ENCODE assay signal across 20 mouse cellular contexts in the genomic region with DNA sequence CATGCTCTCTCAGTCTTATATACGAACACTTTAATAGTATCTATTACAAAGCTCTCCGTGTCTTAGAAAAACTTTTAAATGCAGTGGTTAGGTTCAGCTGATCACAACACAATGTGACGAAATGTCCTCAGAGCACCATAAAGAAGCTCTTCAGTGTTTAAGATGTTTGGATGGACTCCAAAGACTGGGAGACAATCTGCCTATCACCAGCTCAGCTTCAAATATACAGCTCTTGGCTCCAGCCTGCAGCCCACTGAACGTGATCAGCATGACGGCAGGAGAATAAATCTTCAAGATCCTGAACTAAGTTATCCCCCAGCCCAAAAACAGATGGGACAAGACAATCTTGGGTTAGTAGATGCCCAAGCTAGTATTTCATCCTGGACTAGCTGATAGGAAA.
A peak's percentile ranks its signal among the peaks of the same experiment; 100 is the strongest.
DNase-seq lines count a peak whose midpoint lies in the region; ATAC-seq and TF ChIP-seq lines count a peak whose summit lies in the region.
"Had no signal": no experiment of that assay in that cellular context is flagged by ENCODE, and none has a peak within 500 bp of the region (broad histone marks: within the 10 kb centered on the region; RNA-seq: fewer than 3 reads in every experiment).

No protein-coding gene starts in this region.

- no peak overlapping the region for H3K4me3 ChIP-seq in embryonic facial prominence, embryonic 14.5 days (ENCODE audit: low read depth, low read length)
- no peak overlapping the region for H3K4me3 ChIP-seq in embryonic facial prominence, embryonic 10.5 days
- H3K4me3 ChIP-seq in limb, embryonic 14.5 days (replicated peaks; ENCODE audit: low read length), result no peak overlapping the region
- no peak overlapping the region for H3K4me3 ChIP-seq in limb, embryonic 10.5 days
- no peak overlapping the region for H3K4me3 ChIP-seq in midbrain, embryonic 11.5 days (ENCODE audit: low read depth, low read length)
- H3K4me3 ChIP-seq in midbrain, embryonic 16.5 days (ENCODE audit: low read depth, low read length), result no peak overlapping the region
- H3K4me3 ChIP-seq: embryonic facial prominence, embryonic 12.5 days; forebrain, embryonic 13.5 days; heart, embryonic 13.5 days; hindbrain, embryonic 15.5 days had no signal

- H3K27me3 ChIP-seq in embryonic facial prominence, embryonic 14.5 days (replicated peaks; ENCODE audit: control insufficient read depth, insufficient read depth, low read length), result no peaks in the 10 kb centered on the region
- no peaks in the 10 kb centered on the region for H3K27me3 ChIP-seq in embryonic facial prominence, embryonic 10.5 days (replicated peaks; ENCODE audit: low read depth, poor library complexity, severe bottlenecking)
- no peaks in the 10 kb centered on the region for H3K27me3 ChIP-seq in limb, embryonic 14.5 days (ENCODE audit: control insufficient read depth, insufficient read depth, low read length)
- no peaks in the 10 kb centered on the region for H3K27me3 ChIP-seq in limb, embryonic 10.5 days (ENCODE audit: low read depth, poor library complexity, severe bottlenecking)
- H3K27me3 ChIP-seq in midbrain, embryonic 11.5 days (ENCODE audit: control insufficient read depth, insufficient read depth, low read length), result no peaks in the 10 kb centered on the region
- no peaks in the 10 kb centered on the region for H3K27me3 ChIP-seq in midbrain, embryonic 16.5 days (ENCODE audit: control insufficient read depth, insufficient read depth, low read depth, low read length)
- H3K27me3 ChIP-seq: embryonic facial prominence, embryonic 12.5 days; forebrain, embryonic 13.5 days; heart, embryonic 13.5 days; hindbrain, embryonic 15.5 days had no signal

- no peaks in the 10 kb centered on the region for H3K9me3 ChIP-seq in embryonic facial prominence, embryonic 14.5 days (ENCODE audit: control insufficient read depth, low read length)
- H3K9me3 ChIP-seq in embryonic facial prominence, embryonic 10.5 days, result no peaks in the 10 kb centered on the region
- H3K9me3 ChIP-seq in limb, embryonic 14.5 days (ENCODE audit: control insufficient read depth, low read length), result no peaks in the 10 kb centered on the region
- H3K9me3 ChIP-seq in limb, embryonic 10.5 days (replicated peaks), result no peaks in the 10 kb centered on the region
- H3K9me3 ChIP-seq in midbrain, embryonic 11.5 days (ENCODE audit: control insufficient read depth, low read length), result no peaks in the 10 kb centered on the region
- no peaks in the 10 kb centered on the region for H3K9me3 ChIP-seq in midbrain, embryonic 16.5 days (replicated peaks; ENCODE audit: control insufficient read depth, low read length, poor library complexity, severe bottlenecking)
- H3K9me3 ChIP-seq: embryonic facial prominence, embryonic 12.5 days; forebrain, embryonic 13.5 days; G1E; heart, embryonic 13.5 days; hindbrain, embryonic 15.5 days had no signal

- no peak overlapping the region for H3K9ac ChIP-seq in embryonic facial prominence, embryonic 14.5 days (ENCODE audit: low read depth, low read length)
- H3K9ac ChIP-seq in limb, embryonic 14.5 days (ENCODE audit: low read depth, low read length, severe bottlenecking), result no peak overlapping the region
- no peak overlapping the region for H3K9ac ChIP-seq in midbrain, embryonic 11.5 days (ENCODE audit: low read length)
- H3K9ac ChIP-seq in midbrain, embryonic 16.5 days (ENCODE audit: low read depth, low read length), result no peak overlapping the region
- H3K9ac ChIP-seq: embryonic facial prominence, embryonic 12.5 days; forebrain, embryonic 13.5 days; heart, embryonic 13.5 days; hindbrain, embryonic 15.5 days had no signal

- 62% methylated on average over 5 of the region's 5 CpGs for WGBS in embryonic facial prominence, embryonic 14.5 days
- WGBS in embryonic facial prominence, embryonic 10.5 days, result 94% methylated on average over 5 of the region's 5 CpGs
- WGBS in limb, embryonic 14.5 days, result 65% methylated on average over 5 of the region's 5 CpGs
- WGBS in limb, embryonic 10.5 days, result 85% methylated on average over 5 of the region's 5 CpGs
- WGBS in midbrain, embryonic 11.5 days, result 93% methylated on average over 5 of the region's 5 CpGs
- WGBS in midbrain, embryonic 16.5 days, result 77% methylated on average over 5 of the region's 5 CpGs

- no peak for TF ChIP-seq POLR2A in limb, embryonic 14.5 days (IDR thresholded peaks at IDR 0.05; ENCODE audit: borderline replicate concordance, extremely low read depth, insufficient read depth, insufficient read length)
- no peak for TF ChIP-seq POLR2A in brain, embryonic 14.5 days (IDR thresholded peaks at IDR 0.05; ENCODE audit: borderline replicate concordance, extremely low read depth, insufficient read depth, insufficient read length, poor library complexity, severe bottlenecking)

- DNase-seq in embryonic facial prominence, embryonic 14.5 days (ENCODE audit: low spot score), result peak; percentile 49
- DNase-seq in embryonic facial prominence, embryonic 10.5 days (ENCODE audit: low spot score), result no peak
- DNase-seq in limb, embryonic 14.5 days (ENCODE audit: low spot score), result peak; percentile 17
- DNase-seq in limb, embryonic 10.5 days (ENCODE audit: low spot score), result no peak
- peak; percentile 69 for DNase-seq in midbrain, embryonic 11.5 days (ENCODE audit: low spot score, missing footprints)
- DNase-seq in brain, embryonic 14.5 days (ENCODE audit: low read depth), result peak; percentile 52
- DNase-seq: adrenal gland, adult 8-10 months; adrenal gland, postnatal 36 days; B cell, adult 2 months; cerebellum, adult 11 months; cerebellum, adult 8-10 months; embryo, embryonic 11 days; gastrocnemius, postnatal 36 days had no signal

- no peak for ATAC-seq in embryonic facial prominence, embryonic 14.5 days (ENCODE audit: low read depth)
- no peak for ATAC-seq in limb, embryonic 14.5 days (ENCODE audit: low FRiP score, low read depth)
- ATAC-seq in midbrain, embryonic 11.5 days (ENCODE audit: low FRiP score), result no peak
- ATAC-seq in midbrain, embryonic 16.5 days, result no peak
- ATAC-seq: CD4-positive, CD25-positive, alpha-beta regulatory T cell, adult 4 months; forebrain, embryonic 13.5 days had no signal

- no peaks in the 10 kb centered on the region for H3K4me1 ChIP-seq in embryonic facial prominence, embryonic 14.5 days (ENCODE audit: control insufficient read depth, insufficient read depth, low read length)
- peaks cover 6% of the 10 kb centered on the region; the same call in 1 of the 2 replicates for H3K4me1 ChIP-seq in embryonic facial prominence, embryonic 10.5 days
- H3K4me1 ChIP-seq in limb, embryonic 14.5 days (ENCODE audit: control insufficient read depth, insufficient read depth, low read length), result no peaks in the 10 kb centered on the region
- peaks cover 7% of the 10 kb centered on the region for H3K4me1 ChIP-seq in limb, embryonic 10.5 days
- no peaks in the 10 kb centered on the region for H3K4me1 ChIP-seq in midbrain, embryonic 11.5 days (ENCODE audit: control insufficient read depth, insufficient read depth, low read length)
- no peaks in the 10 kb centered on the region for H3K4me1 ChIP-seq in midbrain, embryonic 16.5 days (ENCODE audit: control insufficient read depth, insufficient read depth, low read length)
- H3K4me1 ChIP-seq: hindbrain, embryonic 15.5 days had no signal

- no peak for TF ChIP-seq CTCF in brain, embryonic 14.5 days (IDR thresholded peaks at IDR 0.05; ENCODE audit: borderline replicate concordance, extremely low read depth, insufficient read depth, insufficient read length)

- H3K36me3 ChIP-seq in embryonic facial prominence, embryonic 14.5 days (ENCODE audit: control insufficient read depth, insufficient read depth, low read length), result no peaks in the 10 kb centered on the region
- H3K36me3 ChIP-seq in embryonic facial prominence, embryonic 10.5 days (replicated peaks), result no peaks in the 10 kb centered on the region
- no peaks in the 10 kb centered on the region for H3K36me3 ChIP-seq in limb, embryonic 14.5 days (ENCODE audit: control insufficient read depth, insufficient read depth, low read length)
- no peaks in the 10 kb centered on the region for H3K36me3 ChIP-seq in limb, embryonic 10.5 days
- H3K36me3 ChIP-seq in midbrain, embryonic 11.5 days (ENCODE audit: control insufficient read depth, insufficient read depth, low read length), result no peaks in the 10 kb centered on the region
- no peaks in the 10 kb centered on the region for H3K36me3 ChIP-seq in midbrain, embryonic 16.5 days (ENCODE audit: control insufficient read depth, insufficient read depth, low read length)
- H3K36me3 ChIP-seq: embryonic facial prominence, embryonic 12.5 days; G1E; heart, embryonic 13.5 days; hindbrain, embryonic 15.5 days had no signal

- no peak overlapping the region for H3K4me2 ChIP-seq in embryonic facial prominence, embryonic 14.5 days (ENCODE audit: low read depth, low read length)
- H3K4me2 ChIP-seq in limb, embryonic 14.5 days (replicated peaks; ENCODE audit: low read depth, low read length, severe bottlenecking), result no peak overlapping the region
- no peak overlapping the region for H3K4me2 ChIP-seq in midbrain, embryonic 11.5 days
- no peak overlapping the region for H3K4me2 ChIP-seq in midbrain, embryonic 16.5 days (ENCODE audit: low read length)
- H3K4me2 ChIP-seq: embryonic facial prominence, embryonic 12.5 days; forebrain, embryonic 13.5 days; heart, embryonic 13.5 days; hindbrain, embryonic 15.5 days had no signal

- no peak overlapping the region for H3K27ac ChIP-seq in embryonic facial prominence, embryonic 14.5 days (replicated peaks; ENCODE audit: low read depth, low read length)
- no peak overlapping the region for H3K27ac ChIP-seq in embryonic facial prominence, embryonic 10.5 days (replicated peaks)
- no peak overlapping the region for H3K27ac ChIP-seq in limb, embryonic 14.5 days (replicated peaks; ENCODE audit: low read depth, low read length)
- no peak overlapping the region for H3K27ac ChIP-seq in limb, embryonic 10.5 days
- no peak overlapping the region for H3K27ac ChIP-seq in midbrain, embryonic 11.5 days (ENCODE audit: low read depth, low read length)
- H3K27ac ChIP-seq in midbrain, embryonic 16.5 days (ENCODE audit: low read length), result no peak overlapping the region
- H3K27ac ChIP-seq: embryonic facial prominence, embryonic 12.5 days; forebrain, embryonic 13.5 days; heart, embryonic 13.5 days; hindbrain, embryonic 15.5 days had no signal

Comparison
In these comparisons a context has a peak if more than half of its experiments do, and no peak if none do; other contexts are left out.
1. DNase-seq: peak in embryonic facial prominence, embryonic 14.5 days (single experiment), limb, embryonic 14.5 days (single experiment), midbrain, embryonic 11.5 days (single experiment) and brain, embryonic 14.5 days (single experiment); none in embryonic facial prominence, embryonic 10.5 days (single experiment) and limb, embryonic 10.5 days (single experiment).